Mouse (Mus musculus): ENCODE measurements around the gene Zfp653. TPM values are rescaled to one million over a fixed set of nuclear protein-coding genes. Genes with fewer than 3 reads are reported as not detected.
A peak's percentile ranks its signal among the peaks of the same experiment; 100 is the strongest.

Zfp653 gene
- polyA plus RNA-seq (2014; fragmentation: Nextera tagmentation; extraction: Ambion mirVana) = 8.2 and 9.5 TPM in 2 replicates

GRCm38 (mm10) chr9:22070791-22071573 is at the start of gene Zfp653, which contains the start of gene Gm49318:
Gene Zfp653, minus strand, starts transcription at chr9:22071376.
Gene Gm49318, minus strand, starts transcription at chr9:22071259.
- under 1% methylated on average over 79 of the region's 87 CpGs for WGBS
- peak; percentile 98 for ATAC-seq (ENCODE audit: insufficient read depth, low FRiP score, low TSS enrichment)
- H3K4me2 ChIP-seq (ENCODE audit: low read depth) = peak within 1 kb of the TSS; percentile 46
- peak within 1 kb of the TSS; percentile 85 for H3K4me3 ChIP-seq (ENCODE audit: low read depth, low read length)
- H3K27me3 ChIP-seq (ENCODE audit: control insufficient read depth, insufficient read depth, low read length) = no peaks in the 10 kb centered on the region
- H3K27ac ChIP-seq (ENCODE audit: low read depth, low read length) = peak within 1 kb of the TSS; percentile 95
- H3K9ac ChIP-seq (ENCODE audit: low read length) = peak within 1 kb of the TSS; percentile 93
- H3K36me3 ChIP-seq (ENCODE audit: control insufficient read depth, insufficient read depth, low read length) = peaks cover 7% of the 10 kb centered on the region
- H3K4me1 ChIP-seq (ENCODE audit: control insufficient read depth, insufficient read depth, low read length) = 0 out of 2 replicates have a peak, but pooled peaks cover 2% of the 10 kb centered on the region
- no peaks in the 10 kb centered on the region for H3K9me3 ChIP-seq (ENCODE audit: control insufficient read depth, low read length)
- DNase-seq (ENCODE audit: low spot score) = peak; percentile 98

- H3K27me3 ChIP-seq (ENCODE audit: control insufficient read depth, insufficient read depth, low read length) = no peaks in the 10 kb centered on the region
- WGBS = 95% methylated on average over 4 of the region's 4 CpGs
- ATAC-seq (ENCODE audit: insufficient read depth, low FRiP score, low TSS enrichment) (no peak), DNase-seq (ENCODE audit: low spot score) (no peak)
- H3K27ac ChIP-seq (ENCODE audit: low read depth, low read length) = no peak overlapping the region
- H3K9me3 ChIP-seq (ENCODE audit: control insufficient read depth, low read length) = no peaks in the 10 kb centered on the region
- peaks cover 4% of the 10 kb centered on the region for H3K4me1 ChIP-seq (ENCODE audit: control insufficient read depth, insufficient read depth, low read length)
- H3K9ac ChIP-seq (ENCODE audit: low read length) = no peak overlapping the region
- no peak overlapping the region for H3K4me2 ChIP-seq (ENCODE audit: low read depth)
- H3K4me3 ChIP-seq (ENCODE audit: low read depth, low read length) = no peak overlapping the region
- H3K36me3 ChIP-seq (ENCODE audit: control insufficient read depth, insufficient read depth, low read length) = no peaks in the 10 kb centered on the region
Measured at GRCm38 (mm10) chr9:22119543-22119942, 48.4 kb upstream of the Zfp653 start.

- Histone ChIP-seq H3K4me1 (ENCODE audit: control insufficient read depth, insufficient read depth, low read length) (peaks cover 4% of the 10 kb centered on the region), H3K27me3 (ENCODE audit: control insufficient read depth, insufficient read depth, low read length) (no peaks in the 10 kb centered on the region), H3K36me3 (ENCODE audit: control insufficient read depth, insufficient read depth, low read length) (peaks cover 3% of the 10 kb centered on the region; the same call in 1 of the 2 replicates), H3K9me3 (ENCODE audit: control insufficient read depth, low read length) (no peaks in the 10 kb centered on the region), H3K4me3 (ENCODE audit: low read depth, low read length) (no peak overlapping the region), H3K9ac (ENCODE audit: low read length) (no peak overlapping the region), H3K27ac (ENCODE audit: low read depth, low read length) (no peak overlapping the region), H3K4me2 (ENCODE audit: low read depth) (peak overlapping the region; percentile 87)
- no peak for ATAC-seq (ENCODE audit: insufficient read depth, low FRiP score, low TSS enrichment)
- WGBS = 49% methylated on average over 10 of the region's 10 CpGs
- DNase-seq (ENCODE audit: low spot score) = no peak
Measured at GRCm38 (mm10) chr9:22117754-22118456, 46.7 kb upstream of the Zfp653 start.

- WGBS = under 1% methylated on average over 52 of the region's 52 CpGs
- Histone ChIP-seq H3K9ac (ENCODE audit: low read length) (peak within 1 kb of the TSS; percentile 88), H3K36me3 (ENCODE audit: control insufficient read depth, insufficient read depth, low read length) (peaks cover 6% of the 10 kb centered on the region; the same call in 1 of the 2 replicates), H3K9me3 (ENCODE audit: control insufficient read depth, low read length) (no peaks in the 10 kb centered on the region), H3K4me3 (ENCODE audit: low read depth, low read length) (peak within 1 kb of the TSS; percentile 86), H3K27me3 (ENCODE audit: control insufficient read depth, insufficient read depth, low read length) (no peaks in the 10 kb centered on the region), H3K4me1 (ENCODE audit: control insufficient read depth, insufficient read depth, low read length) (peaks cover 4% of the 10 kb centered on the region), H3K4me2 (ENCODE audit: low read depth) (peak within 1 kb of the TSS; percentile 87), H3K27ac (ENCODE audit: low read depth, low read length) (0 out of 2 replicates have a peak within 1 kb of the TSS, but pooled peaks have one; percentile 34)
- ATAC-seq (ENCODE audit: insufficient read depth, low FRiP score, low TSS enrichment) (peak; percentile 95), DNase-seq (ENCODE audit: low spot score) (peak; percentile 92)
Measured at GRCm38 (mm10) chr9:22116740-22117426, 45.7 kb upstream of the Zfp653 start, which contains the start of gene Elof1. Gene Elof1, minus strand, starts transcription at chr9:22117172.

GRCm38 (mm10) chr9:22116086-22116485 is 44.9 kb upstream of the Zfp653 start:
- Histone ChIP-seq H3K27me3 (ENCODE audit: control insufficient read depth, insufficient read depth, low read length) (no peaks in the 10 kb centered on the region), H3K4me1 (ENCODE audit: control insufficient read depth, insufficient read depth, low read length) (peaks cover 4% of the 10 kb centered on the region), H3K9me3 (ENCODE audit: control insufficient read depth, low read length) (no peaks in the 10 kb centered on the region), H3K27ac (ENCODE audit: low read depth, low read length) (no peak overlapping the region), H3K36me3 (ENCODE audit: control insufficient read depth, insufficient read depth, low read length) (peaks cover 10% of the 10 kb centered on the region), H3K4me3 (ENCODE audit: low read depth, low read length) (peak overlapping the region; percentile 86), H3K9ac (ENCODE audit: low read length) (peak overlapping the region; percentile 88), H3K4me2 (ENCODE audit: low read depth) (peak overlapping the region; percentile 87)
- ATAC-seq (ENCODE audit: insufficient read depth, low FRiP score, low TSS enrichment) (no peak), DNase-seq (ENCODE audit: low spot score) (no peak)
- WGBS = 24% methylated on average over 15 of the region's 15 CpGs

- 90% methylated on average over 4 of the region's 4 CpGs for WGBS
- Histone ChIP-seq H3K4me1 (ENCODE audit: control insufficient read depth, insufficient read depth, low read length) (peaks cover 4% of the 10 kb centered on the region), H3K36me3 (ENCODE audit: control insufficient read depth, insufficient read depth, low read length) (peaks cover 12% of the 10 kb centered on the region), H3K4me3 (ENCODE audit: low read depth, low read length) (peak overlapping the region; percentile 86; the same call in 1 of the 2 replicates), H3K9me3 (ENCODE audit: control insufficient read depth, low read length) (no peaks in the 10 kb centered on the region), H3K4me2 (ENCODE audit: low read depth) (peak overlapping the region; percentile 87; the same call in 1 of the 2 replicates), H3K27me3 (ENCODE audit: control insufficient read depth, insufficient read depth, low read length) (no peaks in the 10 kb centered on the region), H3K27ac (ENCODE audit: low read depth, low read length) (no peak overlapping the region), H3K9ac (ENCODE audit: low read length) (no peak overlapping the region; the same call in 1 of the 2 replicates)
- no peak for ATAC-seq (ENCODE audit: insufficient read depth, low FRiP score, low TSS enrichment)
- DNase-seq (ENCODE audit: low spot score) = no peak
Measured at GRCm38 (mm10) chr9:22115635-22116034, 44.5 kb upstream of the Zfp653 start.

- WGBS = 85% methylated on average over 9 of the region's 9 CpGs
- Histone ChIP-seq H3K27me3 (ENCODE audit: control insufficient read depth, insufficient read depth, low read length) (no peaks in the 10 kb centered on the region), H3K27ac (ENCODE audit: low read depth, low read length) (no peak overlapping the region), H3K4me3 (ENCODE audit: low read depth, low read length) (no peak overlapping the region), H3K36me3 (ENCODE audit: control insufficient read depth, insufficient read depth, low read length) (peaks cover 12% of the 10 kb centered on the region), H3K9ac (ENCODE audit: low read length) (no peak overlapping the region), H3K4me1 (ENCODE audit: control insufficient read depth, insufficient read depth, low read length) (no peaks in the 10 kb centered on the region), H3K4me2 (ENCODE audit: low read depth) (no peak overlapping the region), H3K9me3 (ENCODE audit: control insufficient read depth, low read length) (no peaks in the 10 kb centered on the region)
- DNase-seq (ENCODE audit: low spot score) = no peak
- ATAC-seq (ENCODE audit: insufficient read depth, low FRiP score, low TSS enrichment) = no peak
Measured at GRCm38 (mm10) chr9:22108194-22108593, 37.0 kb upstream of the Zfp653 start.

- Histone ChIP-seq H3K4me3 (ENCODE audit: low read depth, low read length) (no peak overlapping the region), H3K9me3 (ENCODE audit: control insufficient read depth, low read length) (no peaks in the 10 kb centered on the region), H3K27ac (ENCODE audit: low read depth, low read length) (no peak overlapping the region), H3K9ac (ENCODE audit: low read length) (no peak overlapping the region), H3K4me2 (ENCODE audit: low read depth) (no peak overlapping the region), H3K36me3 (ENCODE audit: control insufficient read depth, insufficient read depth, low read length) (no peaks in the 10 kb centered on the region), H3K4me1 (ENCODE audit: control insufficient read depth, insufficient read depth, low read length) (no peaks in the 10 kb centered on the region), H3K27me3 (ENCODE audit: control insufficient read depth, insufficient read depth, low read length) (peaks cover 26% of the 10 kb centered on the region)
- ATAC-seq (ENCODE audit: insufficient read depth, low FRiP score, low TSS enrichment) (no peak), DNase-seq (ENCODE audit: low spot score) (no peak)
- 5% methylated on average over 16 of the region's 18 CpGs for WGBS
Measured at GRCm38 (mm10) chr9:22099922-22100321, 28.7 kb upstream of the Zfp653 start.

All from neural tube, embryonic 11.5 days (tissue).